Mouse (Mus musculus): Measurements from ENCODE around the gene Bmpr1b.
"Not testable (repeated sequence)": the region's sequence is repeated elsewhere in the genome, so short reads cannot be mapped to it uniquely, and the experiment has no call there.

The Bmpr1b gene

DNA sequence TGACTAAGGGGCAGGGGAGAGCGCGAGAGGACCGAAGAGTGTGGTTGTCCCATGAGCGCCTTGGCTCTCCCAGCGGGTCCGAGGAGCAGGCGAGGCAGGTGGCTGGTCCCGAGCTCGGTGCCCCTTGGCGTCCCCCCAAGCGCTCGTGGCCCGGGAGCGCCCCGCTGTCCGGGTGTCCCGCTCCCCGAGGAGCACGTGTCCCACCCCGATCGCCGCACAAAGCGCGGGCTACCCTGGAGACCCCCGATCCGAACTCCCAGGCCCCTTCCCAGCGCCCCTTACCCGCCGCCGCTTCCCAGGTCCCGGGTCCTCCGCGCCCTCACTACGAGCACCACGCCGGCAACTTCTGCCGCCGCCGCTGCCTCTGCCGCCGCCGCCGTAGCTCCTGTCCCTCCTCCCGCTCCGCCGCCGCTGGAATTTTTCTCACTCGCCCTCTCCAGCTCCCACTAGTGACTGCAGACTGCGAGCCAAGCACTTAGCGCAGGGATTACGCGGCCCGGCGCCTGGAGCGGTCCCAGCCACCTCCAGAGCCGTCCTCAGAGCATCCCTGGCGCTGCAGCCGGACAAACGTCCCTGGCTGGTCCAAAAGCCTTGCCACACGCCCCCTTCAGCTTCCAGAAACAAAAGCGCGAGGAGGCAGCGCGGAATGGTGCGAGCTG, at the start of gene Bmpr1b:
Gene Bmpr1b, minus strand, starts transcription at position 563 of the 659 bp plus-strand sequence.
- peak; percentile 78 for DNase-seq

DNA sequence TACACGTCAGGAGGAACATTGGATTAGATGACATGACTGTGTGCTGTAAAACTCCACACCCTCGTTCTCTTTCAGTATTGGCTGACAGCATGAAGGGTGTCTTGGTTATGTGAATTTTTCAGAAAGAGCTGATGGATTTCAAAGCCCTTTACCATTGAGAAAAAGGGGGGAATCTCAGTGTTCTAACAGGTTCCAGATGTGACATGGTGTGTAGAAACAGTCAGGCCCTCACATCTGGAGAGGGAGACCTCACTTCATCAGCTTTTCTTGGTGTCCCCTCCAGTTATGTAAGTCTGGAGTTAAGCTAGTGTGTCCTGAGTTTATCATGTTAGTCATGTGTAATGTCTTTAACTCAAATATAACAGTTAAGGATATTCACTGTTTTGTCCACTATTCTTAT, 43.6 kb upstream of the Bmpr1b start:
- DNase-seq: no peak

DNA sequence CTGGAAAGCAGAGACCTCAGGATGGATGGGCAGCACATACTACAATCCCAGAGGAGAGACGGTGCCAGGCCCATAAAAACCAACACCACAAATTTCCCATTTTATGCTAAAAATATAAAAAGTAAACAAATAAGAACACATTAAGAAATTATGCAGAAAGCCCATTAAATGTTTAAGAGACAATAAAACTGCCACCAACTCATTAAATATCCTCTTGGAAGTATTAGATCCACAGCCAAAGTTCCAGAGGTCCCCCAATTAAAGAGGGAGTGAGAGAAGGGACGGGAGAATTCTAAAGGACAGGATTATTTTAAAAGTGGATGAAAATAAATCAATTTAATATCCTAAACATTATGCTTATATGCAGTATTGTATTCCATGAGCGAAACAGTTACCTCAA, 43.0 kb upstream of the Bmpr1b start:
- no peak for DNase-seq

DNA sequence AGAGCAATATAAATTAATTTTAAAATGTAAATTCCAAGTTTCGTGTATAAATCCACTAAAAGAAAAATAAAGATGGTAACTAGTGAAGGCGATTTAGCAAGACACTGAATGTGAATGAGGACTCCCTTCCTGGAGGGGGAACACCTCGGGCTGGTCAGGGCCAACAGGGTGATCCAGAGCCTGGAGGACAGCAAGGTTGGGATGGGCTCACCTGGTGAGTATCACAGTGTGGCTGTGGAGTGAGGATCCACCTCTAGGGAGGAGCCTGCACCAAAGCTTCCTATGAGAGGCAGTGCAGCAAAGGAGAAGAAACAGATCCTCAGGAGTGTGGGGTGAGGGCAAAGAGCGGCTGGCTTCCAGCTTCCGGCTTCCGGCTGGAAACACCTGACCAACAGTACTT, 40.8 kb upstream of the Bmpr1b start:
- no peak for DNase-seq

DNA sequence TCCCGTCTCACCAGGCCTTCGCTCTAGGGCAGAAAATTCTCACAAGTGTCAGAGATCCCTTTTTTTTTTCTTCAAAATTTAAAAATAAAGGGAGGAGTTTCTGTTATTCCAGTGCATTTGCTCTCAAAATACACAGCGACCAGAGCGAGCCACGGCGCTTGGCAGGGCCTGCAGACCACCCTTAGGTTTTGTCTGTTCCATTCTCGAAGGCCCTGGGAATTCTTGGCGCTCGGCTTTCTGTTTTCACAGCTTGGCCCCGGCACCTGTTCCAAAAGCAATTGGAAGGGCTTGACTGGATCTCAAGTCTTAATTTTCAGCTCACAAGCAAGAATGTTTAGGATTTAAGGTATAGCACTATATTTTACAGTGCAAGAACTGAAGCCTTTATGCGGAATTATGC, 39.8 kb upstream of the Bmpr1b start:
- DNase-seq: no peak

DNA sequence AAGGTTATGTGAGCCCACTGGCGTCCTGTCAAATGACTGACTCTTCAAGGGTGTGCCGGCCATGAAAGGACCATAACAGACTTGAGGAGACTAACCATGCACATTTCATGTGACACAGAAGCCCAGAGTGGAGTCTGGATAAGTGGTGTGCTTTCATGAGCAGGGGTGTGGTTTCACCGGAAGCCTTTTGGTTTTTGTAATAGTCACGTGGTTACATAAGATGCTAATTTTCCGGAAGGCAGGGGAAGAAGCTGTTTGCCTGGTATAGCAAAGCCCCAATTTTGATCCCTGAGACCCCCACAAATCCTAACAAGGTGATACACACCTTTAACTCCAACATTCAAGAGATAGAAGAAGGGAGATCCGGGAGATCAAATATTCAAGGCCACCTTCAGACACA, 38.3 kb upstream of the Bmpr1b start:
- DNase-seq: no peak

GRCm38 (mm10) chr3:142206316-142206715, 37.1 kb upstream of the Bmpr1b start:
- no peak for DNase-seq

DNA sequence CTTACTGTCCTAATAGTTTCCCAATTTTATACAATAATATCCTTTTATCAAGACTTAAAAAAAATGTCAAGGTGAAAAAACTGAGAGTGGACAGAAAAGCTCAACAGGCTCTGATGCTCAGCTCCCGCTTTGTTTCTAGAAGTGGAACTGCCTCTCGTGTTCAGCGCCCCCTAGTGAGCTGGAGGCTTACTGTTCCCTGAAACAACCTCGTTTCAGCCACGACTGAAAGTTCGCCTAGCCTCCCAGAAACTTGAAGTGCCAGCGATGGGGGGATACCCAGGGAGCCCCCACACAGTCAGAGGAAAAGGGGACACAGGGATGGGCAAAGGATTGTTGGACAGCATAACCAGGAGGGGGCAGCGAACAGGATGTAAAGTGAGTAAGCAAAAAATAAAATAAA, 26.9 kb upstream of the Bmpr1b start:
- DNase-seq: no peak

DNA sequence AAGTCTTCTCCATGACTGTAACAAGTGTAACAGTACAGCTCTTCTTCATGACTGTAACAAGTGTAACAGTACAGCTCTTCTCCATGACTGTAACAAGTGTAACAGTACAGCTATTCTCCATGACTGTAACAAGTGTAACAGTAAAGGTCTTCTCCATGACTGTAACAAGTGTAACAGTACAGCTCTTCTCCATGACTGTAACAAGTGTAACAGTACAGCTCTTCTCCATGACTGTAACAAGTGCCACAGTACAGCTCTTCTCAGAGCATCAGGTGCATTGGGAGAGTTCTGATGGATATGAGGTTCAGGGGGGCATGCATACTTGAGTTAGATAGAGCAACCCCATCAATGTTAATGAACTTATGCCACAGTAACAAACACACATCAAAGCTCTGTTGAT, 22.4 kb upstream of the Bmpr1b start:
- DNase-seq: not testable (repeated sequence)

DNA sequence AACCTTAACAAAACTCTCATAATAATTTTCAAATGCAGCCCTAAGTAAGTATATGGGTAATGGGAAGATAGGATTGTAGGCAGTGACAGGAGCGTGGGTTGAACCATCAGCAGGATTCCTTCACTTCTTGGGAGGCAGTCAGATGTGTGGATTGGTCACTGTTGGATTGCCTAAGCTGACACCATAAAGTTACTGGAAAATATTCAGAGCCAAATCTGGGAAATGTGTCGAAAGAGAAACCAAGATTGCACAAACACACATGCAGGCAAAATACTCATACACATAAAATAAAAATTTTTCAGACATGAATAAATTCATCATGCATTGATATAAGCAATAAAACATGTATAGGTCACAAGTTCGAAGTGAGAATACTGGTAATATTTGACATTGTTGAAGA, 17.3 kb upstream of the Bmpr1b start:
- no peak for DNase-seq

- no peak for DNase-seq
Observed at GRCm38 (mm10) chr3:142173996-142174395, 4.8 kb upstream of the Bmpr1b start.

- no peak for DNase-seq
Observed at GRCm38 (mm10) chr3:142168251-142168862, 868 bp downstream of the Bmpr1b start.

- DNase-seq: no peak
Observed at GRCm38 (mm10) chr3:142164981-142165380, 4.2 kb downstream of the Bmpr1b start.

DNA sequence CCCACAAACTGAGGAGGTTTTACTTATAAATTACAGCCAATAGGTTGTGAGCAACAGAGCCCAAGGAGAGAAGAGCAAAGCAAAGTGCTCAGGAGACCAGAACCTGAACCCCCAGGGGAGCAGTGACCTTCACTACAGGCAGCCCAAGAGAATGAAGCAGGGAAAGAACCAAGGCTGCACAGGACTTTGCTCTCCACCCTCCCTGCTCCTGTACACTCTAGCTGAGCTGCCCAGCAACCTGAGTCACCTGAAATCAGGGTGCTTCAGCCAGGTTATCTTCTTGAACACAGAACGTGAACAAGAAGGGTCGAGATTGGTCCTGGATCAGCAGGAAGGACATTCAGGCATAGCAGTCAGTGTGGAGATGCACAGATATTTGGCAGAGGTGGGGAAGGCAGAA, 5.3 kb downstream of the Bmpr1b start:
- DNase-seq: no peak

DNA sequence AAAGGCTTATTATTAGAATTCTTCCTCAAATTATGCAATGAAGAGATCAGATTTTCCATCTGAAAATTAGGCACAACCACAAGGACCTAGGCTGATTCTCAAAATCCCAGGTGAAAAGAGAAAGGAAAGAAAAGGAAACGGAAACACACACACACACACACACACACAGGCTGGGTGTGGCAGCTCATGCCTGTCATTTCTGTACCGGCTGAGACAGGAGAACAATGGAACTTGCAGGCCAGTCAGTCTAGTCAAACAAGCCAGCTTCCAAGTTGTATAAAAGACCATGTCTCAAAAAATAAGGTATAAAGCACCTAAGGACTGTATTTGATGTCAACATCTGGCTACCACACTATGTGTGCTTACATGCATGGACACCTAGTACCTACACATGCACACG, 7.8 kb downstream of the Bmpr1b start:
- no peak for DNase-seq

GRCm38 (mm10) chr3:142151980-142152379, 17.2 kb downstream of the Bmpr1b start:
- DNase-seq: no peak

DNA sequence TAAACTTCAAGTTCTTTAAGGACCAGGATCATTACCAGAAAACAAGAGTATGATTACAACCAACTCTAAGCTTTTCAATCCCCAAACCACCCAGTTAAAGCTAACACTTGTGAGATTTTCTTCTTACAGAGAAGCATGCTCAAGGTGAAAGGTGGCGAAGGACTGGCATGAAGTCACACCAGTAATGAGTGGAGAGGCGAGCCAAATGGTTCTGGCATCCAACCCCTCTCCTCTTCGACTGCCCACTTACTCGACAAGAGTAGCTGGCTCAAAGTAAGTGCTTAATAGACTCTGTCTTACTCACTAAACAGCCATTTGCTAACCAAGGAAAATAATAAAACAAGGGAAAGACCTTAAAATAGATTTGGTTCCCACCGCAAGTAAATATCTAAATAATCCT, 30.4 kb downstream of the Bmpr1b start:
- no peak for DNase-seq

DNA sequence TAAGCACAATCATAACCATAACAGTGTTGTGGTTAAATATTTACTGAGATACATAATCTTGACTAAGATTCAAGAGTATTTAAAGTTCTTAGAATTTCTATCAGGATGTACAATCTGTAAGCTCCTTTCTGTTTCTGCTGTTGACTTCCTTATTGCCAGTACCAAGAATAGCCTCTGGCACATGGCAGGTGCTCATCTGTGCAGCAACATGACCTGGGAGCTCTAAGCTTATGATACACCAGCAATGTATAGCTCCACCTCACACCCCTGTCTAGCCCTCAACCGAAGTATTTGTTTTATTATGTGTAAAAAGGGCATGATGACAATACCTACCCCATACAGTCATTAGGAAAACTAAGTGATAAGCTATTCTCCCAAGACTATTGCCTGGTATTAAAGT, 42.8 kb downstream of the Bmpr1b start:
- DNase-seq: no peak

GRCm38 (mm10) chr3:142125556-142125955, 43.7 kb downstream of the Bmpr1b start:
- DNase-seq: no peak

GRCm38 (mm10) chr3:142124255-142124654, 45.0 kb downstream of the Bmpr1b start:
- no peak for DNase-seq

- DNase-seq: no peak
Observed at GRCm38 (mm10) chr3:142122376-142122775, 46.8 kb downstream of the Bmpr1b start.

DNA sequence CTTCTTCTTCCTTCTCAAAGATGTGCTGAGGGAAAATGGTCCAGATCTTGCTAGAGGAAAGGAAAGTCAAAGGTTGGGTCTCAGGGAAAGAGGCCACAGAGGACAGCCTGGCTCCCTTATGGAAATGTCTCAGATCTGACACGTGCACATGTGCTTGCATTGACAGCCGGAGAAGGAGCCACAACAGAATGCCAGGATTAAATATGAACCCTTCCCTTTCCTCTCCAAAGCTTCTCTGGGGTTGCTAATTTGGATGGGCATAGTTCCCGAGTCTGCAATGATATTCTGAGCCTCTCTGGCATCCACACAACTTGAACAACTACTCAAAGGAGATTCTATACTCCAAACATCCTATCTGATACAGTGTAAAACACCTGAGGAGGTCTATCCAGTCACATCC, 48.4 kb downstream of the Bmpr1b start:
- DNase-seq: no peak

DNA sequence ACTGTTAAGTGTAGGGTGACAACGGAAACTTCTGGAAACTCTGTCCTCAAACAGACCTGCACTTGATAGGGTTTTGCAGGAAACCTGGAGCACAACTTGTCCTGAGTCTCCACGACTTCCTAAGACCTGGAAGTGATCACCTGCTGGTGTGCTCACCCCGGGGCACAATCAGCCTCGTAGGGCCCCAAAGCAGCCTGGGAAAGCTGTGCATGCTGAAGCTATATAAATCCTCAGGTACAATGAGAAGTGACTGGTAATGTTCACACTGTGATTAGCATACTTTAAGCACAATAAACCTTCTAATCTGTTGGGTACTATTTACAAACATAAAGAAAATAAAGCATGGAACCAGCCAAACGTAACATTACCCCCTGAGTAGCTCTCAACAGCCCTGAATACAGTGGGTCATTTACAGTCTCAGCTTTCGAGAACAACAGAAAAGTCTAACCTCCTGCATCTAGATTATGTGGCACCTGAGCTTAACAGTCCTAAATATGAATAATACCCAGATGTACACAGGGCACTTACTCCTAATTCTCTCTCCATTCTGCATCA, 54.4 kb downstream of the Bmpr1b start:
- DNase-seq: no peak

DNA sequence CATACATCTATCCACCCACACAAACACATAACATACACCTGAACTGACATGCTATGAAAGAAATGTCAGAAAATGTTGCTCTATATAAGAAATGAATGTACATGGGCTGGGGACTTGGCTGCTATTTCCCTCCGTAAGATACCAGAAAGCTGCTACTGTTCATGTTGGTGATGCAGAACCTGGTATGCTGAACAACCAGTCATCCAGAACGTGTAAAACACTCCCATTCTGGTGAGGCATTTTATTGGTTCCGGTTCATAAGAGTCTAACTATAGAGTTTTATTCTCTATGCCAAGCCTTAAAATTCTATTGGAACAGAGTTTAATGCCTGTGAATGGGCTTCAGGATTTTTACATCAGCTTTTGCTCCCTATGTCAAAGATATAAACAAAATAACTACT, 55.0 kb downstream of the Bmpr1b start:
- DNase-seq: no peak

DNA sequence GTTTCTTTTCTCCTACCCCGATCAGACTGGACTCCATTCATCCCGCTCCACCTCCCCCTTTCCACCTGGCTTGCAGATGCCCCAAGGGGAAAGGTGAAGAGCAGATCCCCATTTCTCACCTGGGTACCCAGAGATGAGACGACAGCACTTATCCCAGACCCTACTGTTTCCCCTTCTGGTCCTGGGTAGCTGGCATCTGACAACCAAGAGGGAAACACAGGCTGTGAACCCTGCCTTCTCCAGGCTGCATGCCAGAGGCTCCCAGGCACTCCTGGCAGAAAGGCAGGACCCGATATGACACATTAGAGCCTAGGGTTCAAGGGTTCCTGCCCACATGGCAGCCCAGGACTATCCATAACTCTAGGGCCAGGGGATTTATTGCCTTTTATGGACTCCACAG, 56.0 kb downstream of the Bmpr1b start:
- no peak for DNase-seq
